Mouse (Mus musculus): ENCODE measurements around the gene Dmrtc1c2.
"Not testable (repeated sequence)": the region's sequence is repeated elsewhere in the genome, so short reads cannot be mapped to it uniquely, and the experiment has no call there.

Gene Dmrtc1c2

DNA sequence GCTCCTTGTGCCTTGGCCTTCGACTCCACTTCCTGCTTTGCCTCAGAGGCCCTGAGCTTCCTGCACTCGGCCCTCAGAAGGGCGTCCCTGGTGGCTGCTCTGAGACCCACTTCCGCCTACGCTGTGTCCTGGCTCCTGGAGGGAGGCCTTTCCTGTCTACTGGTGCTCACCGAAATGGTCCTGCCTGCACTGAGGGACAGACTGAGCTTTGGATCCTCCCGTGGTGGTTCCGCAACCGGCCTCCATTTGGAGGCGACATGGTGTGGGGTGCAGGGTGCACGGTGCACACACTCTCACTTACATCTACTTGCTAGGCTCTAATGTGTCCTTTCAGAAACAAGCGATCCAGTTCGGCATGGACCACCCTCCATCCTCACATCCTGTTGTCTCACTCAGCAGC is at the start of gene Dmrtc1c2:
Gene Dmrtc1c2 (minus strand): TSS at position 101 of the 400 bp plus-strand sequence.
- not testable (repeated sequence) for DNase-seq

DNA sequence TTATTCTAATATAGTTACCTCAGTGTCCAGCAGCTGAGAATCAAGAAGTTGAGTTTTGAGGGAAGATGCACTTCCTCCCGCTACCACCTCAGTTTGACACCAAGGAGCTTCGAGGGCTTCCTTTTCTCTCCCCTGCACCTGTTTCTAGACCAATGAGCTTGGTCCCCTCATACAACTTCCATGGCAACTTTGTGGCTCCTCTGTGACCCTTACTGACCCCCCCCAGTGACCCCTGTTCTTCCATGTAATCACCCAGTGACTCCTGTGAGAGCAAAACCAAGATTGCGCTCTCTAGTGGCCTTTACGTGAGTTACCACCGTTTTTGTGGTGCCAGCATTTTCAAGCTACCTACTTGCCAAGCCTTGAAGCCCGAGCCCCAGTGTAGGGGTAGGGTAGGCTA is 13.5 kb upstream of the Dmrtc1c2 start, which contains the start of gene 1700031F05Rik:
Gene 1700031F05Rik (minus strand): TSS at position 101 of the 400 bp plus-strand sequence.
- no peak for DNase-seq

DNA sequence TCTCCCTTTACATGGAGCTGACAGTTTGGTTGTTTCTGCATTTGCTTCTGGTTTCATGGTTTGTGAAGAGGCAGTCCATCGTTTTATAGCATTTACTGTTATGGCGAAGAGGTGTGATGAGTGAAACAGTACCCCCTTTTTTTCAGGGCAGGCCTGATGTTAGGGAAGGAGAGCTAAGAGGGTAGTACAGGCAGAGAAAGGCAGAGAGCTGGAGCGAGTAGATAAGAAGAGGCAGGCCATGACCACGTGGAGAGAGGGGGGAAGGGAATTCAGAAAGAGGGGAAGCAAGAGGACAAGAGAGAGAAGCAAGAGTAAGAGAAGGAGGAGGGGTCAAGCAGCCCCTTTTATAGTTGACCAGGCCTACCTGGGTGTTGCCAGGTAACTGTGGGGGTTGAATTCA is 42.1 kb downstream of the Dmrtc1c2 start:
- no peak for DNase-seq

DNA sequence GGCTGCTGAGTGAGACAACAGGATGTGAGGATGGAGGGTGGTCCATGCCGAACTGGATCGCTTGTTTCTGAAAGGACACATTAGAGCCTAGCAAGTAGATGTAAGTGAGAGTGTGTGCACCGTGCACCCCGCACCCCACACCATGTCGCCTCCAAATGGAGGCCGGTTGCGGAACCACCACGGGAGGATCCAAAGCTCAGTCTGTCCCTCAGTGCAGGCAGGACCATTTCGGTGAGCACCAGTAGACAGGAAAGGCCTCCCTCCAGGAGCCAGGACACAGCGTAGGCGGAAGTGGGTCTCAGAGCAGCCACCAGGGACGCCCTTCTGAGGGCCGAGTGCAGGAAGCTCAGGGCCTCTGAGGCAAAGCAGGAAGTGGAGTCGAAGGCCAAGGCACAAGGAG is 51.8 kb downstream of the Dmrtc1c2 start, which contains the start of gene Dmrtc1c1:
Gene Dmrtc1c1 (plus strand): TSS at position 301 of the 400 bp plus-strand sequence.
- not testable (repeated sequence) for DNase-seq

All from lung, postnatal 14 days (tissue).